Mouse (Mus musculus) CH12.LX (cell line): ENCODE measurements around the gene Rps11. TPM values are rescaled to one million over a fixed set of nuclear protein-coding genes. Genes with fewer than 3 reads are reported as not detected.

ENCODE experiments used
- DNase-seq: peaks from one replicate; pipeline ENCODE4 v3.0.0-alpha.2; 2013; ENCODE audit errors: extremely low read depth
- H3K27ac ChIP-seq: 2 replicates; pipeline ENCODE4 v1.5.1; 2012; ENCODE audit warnings: low read depth, mild to moderate bottlenecking, control low read depth, moderate library complexity; ENCODE audit not compliant: insufficient read depth
- H3K27me3 ChIP-seq: replicated peaks from 2 replicates; pipeline ENCODE3; 2012; ENCODE audit warnings: inconsistent platforms
- H3K36me3 ChIP-seq, 2 experiments: replicated peaks in 1 of 2; 2 replicates each; pipeline versions ENCODE3 to v1.6.1; 2012; ENCODE audit warnings: inconsistent platforms in 1 of 2, low read length in 1 of 2, mild to moderate bottlenecking in 1 of 2, mixed read lengths in 1 of 2, moderate library complexity in 1 of 2; ENCODE audit not compliant: control insufficient read depth in 1 of 2, insufficient read depth in 1 of 2
- H3K4me1 ChIP-seq, 2 experiments: 2 replicates each; pipeline ENCODE4 v1.6.1; 2012; ENCODE audit warnings: inconsistent platforms in 1 of 2, moderate library complexity in 1 of 2; ENCODE audit not compliant: insufficient read depth in 2 of 2, control insufficient read depth in 1 of 2
- H3K4me2 ChIP-seq: 2 replicates; pipeline ENCODE4 v1.6.1; 2012; ENCODE audit warnings: low read depth, mild to moderate bottlenecking, control low read depth; ENCODE audit not compliant: poor library complexity, insufficient read depth, severe bottlenecking
- H3K4me3 ChIP-seq, 3 experiments: fragments of 150-350 bp in 1 of 3; sonication (generic) in 1 of 3; replicated peaks in 1 of 3; 2 replicates each; pipeline versions ENCODE3 to v1.5.1; 2011 to 2012; ENCODE audit warnings: low read depth in 2 of 3, low read length in 2 of 3, mild to moderate bottlenecking in 2 of 3, moderate library complexity in 2 of 3, control low read depth in 1 of 3, improper control_type of control experiment in 1 of 3, inconsistent platforms in 1 of 3, mixed read lengths in 1 of 3; ENCODE audit not compliant: poor library complexity in 1 of 3
- H3K79me2 ChIP-seq: replicated peaks from 2 replicates; pipeline ENCODE4 v1.6.1; 2012; ENCODE audit warnings: mild to moderate bottlenecking, moderate library complexity; ENCODE audit not compliant: control insufficient read depth, poor library complexity, insufficient read depth, severe bottlenecking; ENCODE audit errors: extremely low read depth
- H3K9ac ChIP-seq: 2 replicates; pipeline ENCODE4 v1.6.1; 2012; ENCODE audit warnings: low read depth, mild to moderate bottlenecking, control low read depth, moderate library complexity; ENCODE audit not compliant: insufficient read depth
- H3K9me3 ChIP-seq: replicated peaks from 2 replicates; pipeline ENCODE3; 2012; ENCODE audit warnings: low read length, inconsistent platforms, mixed read lengths
- CHD1 ChIP-seq: IDR thresholded peaks from 2 replicates; pipeline ENCODE4 v1.6.1; 2012; ENCODE audit warnings: low read depth, low read length, improper control_type of control experiment, inconsistent platforms
- EP300 ChIP-seq: IDR thresholded peaks from 2 replicates; pipeline ENCODE4 v1.6.1; 2011; ENCODE audit warnings: low read length, improper control_type of control experiment
- ETS1 ChIP-seq: conservative IDR thresholded peaks from 2 replicates; pipeline ENCODE4 v1.6.1; 2012; ENCODE audit warnings: low read depth, mild to moderate bottlenecking, inconsistent platforms, low read length, improper control_type of control experiment, moderate library complexity
- IRF4 ChIP-seq: IDR thresholded peaks from 2 replicates; pipeline ENCODE4 v1.6.1; 2014; ENCODE audit warnings: low read depth, mild to moderate bottlenecking, inconsistent platforms, low read length, improper control_type of control experiment
- JUND ChIP-seq: conservative IDR thresholded peaks from 2 replicates; pipeline ENCODE4 v1.6.1; 2011; ENCODE audit warnings: low read depth, low read length, improper control_type of control experiment
- KAT2A ChIP-seq: IDR thresholded peaks from 2 replicates; pipeline ENCODE4 v1.6.1; 2012; ENCODE audit warnings: low read length, improper control_type of control experiment, inconsistent platforms; ENCODE audit not compliant: insufficient replicate concordance
- MAFK ChIP-seq: IDR thresholded peaks from 2 replicates; pipeline ENCODE4 v1.6.1; 2011; ENCODE audit warnings: low read length, improper control_type of control experiment; ENCODE audit not compliant: insufficient replicate concordance
- MEF2A ChIP-seq: IDR thresholded peaks from 2 replicates; pipeline ENCODE4 v1.6.1; 2014; ENCODE audit warnings: low read depth, mild to moderate bottlenecking, inconsistent platforms, low read length, improper control_type of control experiment, borderline replicate concordance
- PAX5 ChIP-seq: IDR thresholded peaks from 2 replicates; pipeline ENCODE4 v1.6.1; 2012; ENCODE audit warnings: low read length, inconsistent platforms, mixed read lengths
- RAD21 ChIP-seq: IDR thresholded peaks from 2 replicates; pipeline ENCODE4 v1.6.1; 2011; ENCODE audit warnings: low read depth, mild to moderate bottlenecking, low read length, improper control_type of control experiment, moderate library complexity
- RCOR1 ChIP-seq: conservative IDR thresholded peaks from 2 replicates; pipeline ENCODE4 v1.6.1; 2012; ENCODE audit warnings: low read depth, mild to moderate bottlenecking, inconsistent platforms, low read length, improper control_type of control experiment
- SIN3A ChIP-seq: IDR thresholded peaks from 2 replicates; pipeline ENCODE4 v1.6.1; 2012; ENCODE audit warnings: low read length, improper control_type of control experiment, inconsistent platforms
- SMC3 ChIP-seq: IDR thresholded peaks from 2 replicates; pipeline ENCODE4 v1.6.1; 2011; ENCODE audit warnings: low read depth, low read length, improper control_type of control experiment
- TCF12 ChIP-seq: IDR thresholded peaks from 2 replicates; pipeline ENCODE4 v1.6.1; 2014; ENCODE audit warnings: low read depth, mild to moderate bottlenecking, inconsistent platforms, low read length, improper control_type of control experiment
- UBTF ChIP-seq: IDR thresholded peaks from 2 replicates; pipeline ENCODE4 v1.6.1; 2012; ENCODE audit warnings: low read depth, mild to moderate bottlenecking, inconsistent platforms, low read length, improper control_type of control experiment, moderate library complexity
- ZC3H11A ChIP-seq: IDR thresholded peaks from 2 replicates; pipeline ENCODE4 v1.6.1; 2012; ENCODE audit warnings: low read depth, mild to moderate bottlenecking, inconsistent platforms, low read length, improper control_type of control experiment
- ZKSCAN1 ChIP-seq: IDR thresholded peaks from 2 replicates; pipeline ENCODE4 v1.6.1; 2012; ENCODE audit warnings: low read depth, inconsistent platforms, low read length, improper control_type of control experiment, borderline replicate concordance
- ZMIZ1 ChIP-seq: IDR thresholded peaks from 2 replicates; pipeline ENCODE4 v1.6.1; 2012; ENCODE audit warnings: low read depth, mild to moderate bottlenecking, inconsistent platforms, low read length, improper control_type of control experiment
- dilution Hi-C: fragments of 300-500 bp; cut with MboI; formaldehyde crosslinking; loops from 2 replicates; pipeline ENCODE4 v1.14.3; 2020; ENCODE audit warnings: low sequenced_read_pairs; ENCODE audit not compliant: extremely low pct_unique_long_range_greater_than_20kb, extremely low pct_ligation_motif_present
- in situ Hi-C: fragments of 300-500 bp; cut with MboI; formaldehyde crosslinking; loops from 3 replicates; pipeline ENCODE4 v1.14.3; 2019; ENCODE audit warnings: low sequenced_read_pairs, low pct_ligation_motif_present, low pct_unique_long_range_greater_than_20kb, mixed read lengths
- polyA plus RNA-seq: library from polyadenylated mRNA; unstranded; fragments of >175 nt; gene quantifications from 2 replicates; pipeline ENCODE4 v1.2.1, GENCODE M21; 2012; ENCODE audit warnings: low read depth; ENCODE audit not compliant: insufficient read length
- total RNA-seq, 2 experiments: library from RNA; depleted of rRNA; stranded (reverse); fragments of 300-350 nt in 1 of 2; fragments of >200 nt in 1 of 2; gene quantifications; 2 replicates each; pipeline ENCODE4 v1.2.3; 2012 to 2014

Rps11 gene
- total and polyA plus RNA-seq, 3 experiments: 898 to 1,839 (median 1,699) TPM

DNA sequence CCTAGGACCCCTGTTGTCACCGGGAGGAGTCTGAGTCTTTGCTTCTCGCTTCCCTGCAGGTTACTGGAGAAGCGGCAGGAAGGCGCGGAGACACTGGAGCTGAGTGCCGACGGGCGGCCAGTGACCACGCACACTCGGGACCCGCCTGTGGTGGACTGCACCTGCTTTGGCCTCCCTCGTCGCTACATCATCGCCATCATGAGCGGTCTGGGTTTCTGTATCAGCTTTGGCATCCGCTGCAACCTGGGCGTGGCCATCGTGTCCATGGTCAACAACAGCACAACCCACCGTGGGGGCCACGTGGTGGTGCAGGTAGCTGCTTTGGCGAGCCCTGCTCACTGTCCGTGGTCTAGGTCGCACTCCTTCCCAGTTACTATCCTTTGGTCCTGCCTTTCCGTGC lies 44.4 kb upstream of the Rps11 start:
- Histone ChIP-seq H3K9ac (no peak overlapping the region), H3K36me3 (no peaks in the 10 kb centered on the region), H3K27ac (no peak overlapping the region), H3K79me2 (no peaks in the 10 kb centered on the region), H3K4me3 (no peak overlapping the region)
- dilution Hi-C loops (no loop called here), in situ Hi-C loops (loop anchor here (10.0 kb wide), 1 partner anchor 136 kb away; no protein-coding TSS in a partner anchor)
- TF ChIP-seq ZMIZ1 (no peak), PAX5 (no peak), JUND (no peak), RAD21 (no peak), IRF4 (no peak), ZKSCAN1 (no peak), CHD1 (no peak), SIN3A (no peak), KAT2A (no peak), ZC3H11A (no peak), MEF2A (no peak), RCOR1 (no peak), SMC3 (no peak), TCF12 (no peak), ETS1 (no peak), MAFK (no peak), EP300 (no peak)
- TF ChIP-seq, all 38 proteins: peak for 0
- Histone ChIP-seq H3K4me1 (no peaks in the 10 kb centered on the region), H3K4me2 (no peak overlapping the region), H3K27me3 (peaks cover 61% of the 10 kb centered on the region), H3K9me3 (peaks cover 36% of the 10 kb centered on the region)
- no peak for DNase-seq

DNA sequence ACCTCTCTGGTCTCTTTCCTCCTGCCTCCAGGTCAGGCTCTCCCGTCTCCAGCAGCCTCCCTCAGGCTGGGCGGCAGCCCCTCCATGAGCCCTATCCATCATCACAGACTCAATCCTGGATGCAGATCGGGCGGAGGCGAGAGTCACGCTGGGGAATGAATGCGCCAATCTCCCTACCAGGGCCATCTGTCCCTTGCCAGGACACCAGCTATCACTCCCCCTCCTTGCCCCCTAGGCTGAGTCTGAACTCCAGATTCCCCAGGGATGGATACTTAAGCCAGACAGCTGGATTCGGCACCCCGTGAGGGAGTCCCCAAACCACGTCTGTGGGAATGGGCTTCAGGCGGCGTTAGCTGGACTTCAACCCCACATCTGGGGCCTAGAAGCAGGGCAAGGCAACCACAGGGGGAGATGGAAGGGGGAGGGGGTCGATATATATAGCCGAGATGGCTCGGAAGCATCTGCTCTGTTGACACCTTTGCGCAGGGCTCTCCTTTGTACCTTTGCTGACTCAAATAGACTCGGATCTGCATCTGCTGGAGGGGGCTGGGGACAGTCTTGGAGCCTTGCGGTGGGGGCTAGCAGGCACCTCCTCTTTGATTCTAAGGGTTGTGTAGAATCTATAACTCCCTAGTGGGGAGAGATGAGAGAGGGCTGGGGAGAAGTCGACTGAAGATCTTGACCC lies 43.7 kb upstream of the Rps11 start:
- peaks cover 35% of the 10 kb centered on the region for H3K9me3 ChIP-seq
- no peak overlapping the region for H3K27ac ChIP-seq
- in situ Hi-C loops (loop anchor here (10.0 kb wide), 1 partner anchor 137 kb away; no protein-coding TSS in a partner anchor), dilution Hi-C loops (no loop called here)
- no peaks in the 10 kb centered on the region for H3K36me3 ChIP-seq
- H3K4me3 ChIP-seq: no peak overlapping the region
- TF ChIP-seq PAX5: no peak
- TF ChIP-seq IRF4: no peak
- TF ChIP-seq UBTF: no peak
- H3K4me2 ChIP-seq: no peak overlapping the region
- peaks cover 66% of the 10 kb centered on the region for H3K27me3 ChIP-seq
- no peaks in the 10 kb centered on the region for H3K4me1 ChIP-seq
- no peak for DNase-seq
- no peak overlapping the region for H3K9ac ChIP-seq
- no peaks in the 10 kb centered on the region for H3K79me2 ChIP-seq
